In genomic region chr1:84404880-84405279, GRCm38 (mm10) we compare ENCODE assay signal across 10 mouse cellular contexts. TPM values are rescaled to one million over a fixed set of nuclear protein-coding genes. Genes with fewer than 3 reads are reported as not detected.
DNase-seq lines count a peak whose midpoint lies in the region; ATAC-seq and TF ChIP-seq lines count a peak whose summit lies in the region.
"Had no signal": no experiment of that assay in that cellular context is flagged by ENCODE, and none has a peak within 500 bp of the region (broad histone marks: within the 10 kb centered on the region; RNA-seq: fewer than 3 reads in every experiment).

No protein-coding gene starts in this region.

- WGBS in heart, embryonic 11.5 days (ENCODE audit: insufficient replicate concordance): 27% methylated on average over 12 of the region's 12 CpGs

- DNase-seq in left cerebral cortex, postnatal 4 days: peak; percentile 27
- no peak for DNase-seq in left cerebral cortex, adult 2 months (ENCODE audit: extremely low spot score in 1 of 2, low spot score in 2 of 2)
- DNase-seq in R1 (ENCODE audit: low read depth, low spot score): peak; percentile 28
- DNase-seq in lung, postnatal 36 days: peak; percentile 25
- DNase-seq in B cell, adult 2 months: no peak
- DNase-seq in embryo, embryonic 11 days: no peak
- DNase-seq in thymus, postnatal 36 days: no peak
- DNase-seq: liver, embryonic 13.5 days had no signal

- intact Hi-C loops in left cerebral cortex, postnatal 4 days (cut with DNase I): no loop called here
- intact Hi-C loops in left cerebral cortex, adult 2 months (cut with DNase I): no loop called here

- H3K27me3 ChIP-seq in heart, embryonic 11.5 days (ENCODE audit: control insufficient read depth, insufficient read depth, low read length): no peaks in the 10 kb centered on the region
- H3K27me3 ChIP-seq: liver, embryonic 13.5 days had no signal

- H3K4me1 ChIP-seq in heart, embryonic 11.5 days (ENCODE audit: control insufficient read depth, insufficient read depth, low read length): 0 out of 2 replicates have a peak, but pooled peaks cover 9% of the 10 kb centered on the region
- H3K4me1 ChIP-seq: liver, embryonic 13.5 days had no signal

- H3K36me3 ChIP-seq in heart, embryonic 11.5 days (ENCODE audit: control insufficient read depth, insufficient read depth, low read length): no peaks in the 10 kb centered on the region
- H3K36me3 ChIP-seq: forebrain, embryonic 10.5 days; liver, embryonic 13.5 days had no signal

- no peak for TF ChIP-seq CTCF in left cerebral cortex, adult 2 months (IDR thresholded peaks at IDR 0.05)

- ATAC-seq in heart, embryonic 11.5 days (replicated peaks; ENCODE audit: insufficient number of reproducible peaks, low FRiP score, low TSS enrichment): no peak

- H3K4me3 ChIP-seq in left cerebral cortex, adult 2 months: no peak overlapping the region
- H3K4me3 ChIP-seq in heart, embryonic 11.5 days (ENCODE audit: low read depth, low read length): no peak overlapping the region
- H3K4me3 ChIP-seq: forebrain, embryonic 10.5 days; liver, embryonic 13.5 days had no signal

- no peaks in the 10 kb centered on the region for H3K9me3 ChIP-seq in heart, embryonic 11.5 days (replicated peaks; ENCODE audit: control insufficient read depth, low read length)
- H3K9me3 ChIP-seq: forebrain, embryonic 10.5 days; liver, embryonic 13.5 days had no signal

- H3K9ac ChIP-seq in heart, embryonic 11.5 days (ENCODE audit: low read depth, low read length): 0 out of 2 replicates have a peak overlapping the region, but pooled peaks have one; percentile 16
- H3K9ac ChIP-seq: liver, embryonic 13.5 days had no signal

- no peak overlapping the region; the same call in 1 of the 2 replicates for H3K4me2 ChIP-seq in heart, embryonic 11.5 days
- H3K4me2 ChIP-seq: liver, embryonic 13.5 days had no signal

- no peak overlapping the region for H3K27ac ChIP-seq in left cerebral cortex, adult 2 months
- no peak overlapping the region for H3K27ac ChIP-seq in heart, embryonic 11.5 days (ENCODE audit: low read depth, low read length)
- H3K27ac ChIP-seq: forebrain, embryonic 10.5 days; liver, embryonic 13.5 days had no signal

RNA-seq across cellular contexts. Expression of gene Pid1, which starts 40.9 kb away (rescaled TPM):
- total RNA-seq in left cerebral cortex, postnatal 4 days (2021): 10 to 100 TPM; 43.4 to 45.9 TPM
- 10 to 100 TPM; 41.9 to 42.1 TPM for total RNA-seq in left cerebral cortex, adult 2 months (2021)
- polyA plus RNA-seq in heart, embryonic 11.5 days (2014; fragmentation: Nextera tagmentation; extraction: Ambion mirVana): 4.5 and 5.0 TPM in 2 replicates

Comparison
In these comparisons a context has a peak if more than half of its experiments do, and no peak if none do; other contexts are left out.
1. DNase-seq: peak in left cerebral cortex, postnatal 4 days (single experiment), R1 (single experiment) and lung, postnatal 36 days (single experiment); none in left cerebral cortex, adult 2 months (0 of 2), B cell, adult 2 months (0 of 2), embryo, embryonic 11 days (single experiment) and thymus, postnatal 36 days (0 of 2).